Comparison of ENCODE assay signal across 8 mouse cellular contexts in genomic region chr9:65890143-65890628, GRCm38 (mm10). TPM values are rescaled to one million over a fixed set of nuclear protein-coding genes. Genes with fewer than 3 reads are reported as not detected.
DNase-seq lines count a peak whose midpoint lies in the region; ATAC-seq lines count a peak whose summit lies in the region.

Pclaf (plus strand) TSS chr9:65890237.

- no peaks in the 10 kb centered on the region for H3K27me3 ChIP-seq in hindbrain, embryonic 16.5 days (replicated peaks; ENCODE audit: control insufficient read depth, insufficient read depth, low read length)
- H3K27me3 ChIP-seq in midbrain, embryonic 10.5 days (ENCODE audit: low read depth, poor library complexity, severe bottlenecking): no peaks in the 10 kb centered on the region

- H3K9ac ChIP-seq in hindbrain, embryonic 16.5 days (ENCODE audit: low read depth, low read length): peak within 1 kb of the TSS; percentile 19

- H3K4me3 ChIP-seq in hindbrain, embryonic 16.5 days (ENCODE audit: low read length): peak within 1 kb of the TSS; percentile 43
- H3K4me3 ChIP-seq in midbrain, embryonic 10.5 days: peak within 1 kb of the TSS; percentile 83

- H3K9me3 ChIP-seq in hindbrain, embryonic 16.5 days (ENCODE audit: control insufficient read depth, low read length): no peaks in the 10 kb centered on the region
- H3K9me3 ChIP-seq in midbrain, embryonic 10.5 days (replicated peaks): 0 out of 2 replicates have a peak, but pooled peaks cover 3% of the 10 kb centered on the region

- no peaks in the 10 kb centered on the region for H3K36me3 ChIP-seq in hindbrain, embryonic 16.5 days (ENCODE audit: control insufficient read depth, insufficient read depth, low read length)
- peaks cover 36% of the 10 kb centered on the region for H3K36me3 ChIP-seq in midbrain, embryonic 10.5 days

- intact Hi-C loops in left cerebral cortex, postnatal 36 days (cut with DNase I): no loop called here

- no peak within 1 kb of the TSS for H3K27ac ChIP-seq in hindbrain, embryonic 16.5 days (ENCODE audit: low read depth, low read length)
- peak within 1 kb of the TSS; percentile 93 for H3K27ac ChIP-seq in midbrain, embryonic 10.5 days (replicated peaks)

- H3K4me1 ChIP-seq in hindbrain, embryonic 16.5 days (ENCODE audit: control insufficient read depth, insufficient read depth, low read depth, low read length): peaks cover 8% of the 10 kb centered on the region
- H3K4me1 ChIP-seq in midbrain, embryonic 10.5 days: peaks cover 31% of the 10 kb centered on the region

- under 1% methylated on average over 21 of the region's 21 CpGs for WGBS in hindbrain, embryonic 16.5 days
- WGBS in midbrain, embryonic 10.5 days: under 1% methylated on average over 21 of the region's 21 CpGs

- peak within 1 kb of the TSS; percentile 84 for H3K4me2 ChIP-seq in hindbrain, embryonic 16.5 days (ENCODE audit: low read length)

- peak; percentile 92 for ATAC-seq in hindbrain, embryonic 16.5 days

- peak; percentile 81 for DNase-seq in MN1 (ENCODE audit: low spot score)
- peak; percentile 87 for DNase-seq in c-Kit-positive CD71-positive TER-119-positive erythroid progenitor cells, embryonic 14.5 days (ENCODE audit: low spot score)
- DNase-seq in gastrocnemius, adult 18-20 months (ENCODE audit: low spot score): peak; percentile 52
- peak; percentile 25 to 49 for DNase-seq in left cerebral cortex, postnatal 36 days (ENCODE audit: low spot score in 2 of 2)
- DNase-seq in midbrain, embryonic 10.5 days (ENCODE audit: low spot score): peak; percentile 88
- peak; percentile 47 for DNase-seq in right cerebral cortex, postnatal 4 days
- peak; percentile 85 for DNase-seq in yolk sac, embryonic 10.5 days (ENCODE audit: low spot score)

RNA-seq across cellular contexts. Expression of gene Pclaf, which starts in this region (rescaled TPM):
- not detected for total RNA-seq in gastrocnemius, adult 18-20 months (2021)
- polyA plus RNA-seq in hindbrain, embryonic 16.5 days (2015; fragmentation: Nextera tagmentation; extraction: Ambion mirVana): 24.4 and 28.9 TPM in 2 replicates
- total RNA-seq in left cerebral cortex, postnatal 36 days (2021): under 1 TPM; 0.22 to 0.68 TPM
- polyA plus RNA-seq in midbrain, embryonic 10.5 days (2016; fragmentation: Nextera tagmentation; extraction: Ambion mirVana): 258 and 306 TPM in 2 replicates

Comparison
In these comparisons a context has a peak if more than half of its experiments do, and no peak if none do; other contexts are left out.
1. Peak in DNase-seq in gastrocnemius, adult 18-20 months; RNA of the gene not detected or under 1 TPM.
2. Peak in DNase-seq in left cerebral cortex, postnatal 36 days; RNA of the gene not detected or under 1 TPM.
3. DNase-seq: peak in every context shown above with its lines; median percentile 88 in midbrain, embryonic 10.5 days; 87 in c-Kit-positive CD71-positive TER-119-positive erythroid progenitor cells, embryonic 14.5 days; 85 in yolk sac, embryonic 10.5 days; 81 in MN1; 52 in gastrocnemius, adult 18-20 months; 47 in right cerebral cortex, postnatal 4 days; 37 in left cerebral cortex, postnatal 36 days.